Mouse (Mus musculus): ENCODE measurements around the gene Cyp27a1. TPM values are rescaled to one million over a fixed set of nuclear protein-coding genes. Genes with fewer than 3 reads are reported as not detected.
A peak's percentile ranks its signal among the peaks of the same experiment; 100 is the strongest.

Cyp27a1 gene
- polyA plus RNA-seq, 1 experiment: 10.7 TPM

- DNase-seq: no peak
- Histone ChIP-seq H3K36me3 (ENCODE audit: control insufficient read depth, insufficient read depth, low read length) (no peaks in the 10 kb centered on the region), H3K4me1 (replicated peaks; ENCODE audit: control insufficient read depth, insufficient read depth, low read length) (no peaks in the 10 kb centered on the region), H3K27ac (ENCODE audit: control insufficient read depth, insufficient read depth, low read length) (no peak overlapping the region), H3K4me3 (ENCODE audit: control insufficient read depth, insufficient read depth, low read length) (no peak overlapping the region), H3K27me3 (ENCODE audit: control insufficient read depth, insufficient read depth, low read length) (no peaks in the 10 kb centered on the region)
- TF ChIP-seq POLR2A (IDR thresholded peaks at IDR 0.05; ENCODE audit: control insufficient read depth, extremely low read depth, insufficient read depth, low read length, poor library complexity): no peak
- no peak for TF ChIP-seq CTCF (IDR thresholded peaks at IDR 0.05; ENCODE audit: borderline replicate concordance, control insufficient read depth, extremely low read depth, insufficient read depth, low read length, poor library complexity)
- 94% methylated on average over 3 of the region's 3 CpGs for WGBS
These were observed 9.2 kb upstream of the Cyp27a1 start for GRCm38 (mm10) chr1:74704156-74704555.

DNA sequence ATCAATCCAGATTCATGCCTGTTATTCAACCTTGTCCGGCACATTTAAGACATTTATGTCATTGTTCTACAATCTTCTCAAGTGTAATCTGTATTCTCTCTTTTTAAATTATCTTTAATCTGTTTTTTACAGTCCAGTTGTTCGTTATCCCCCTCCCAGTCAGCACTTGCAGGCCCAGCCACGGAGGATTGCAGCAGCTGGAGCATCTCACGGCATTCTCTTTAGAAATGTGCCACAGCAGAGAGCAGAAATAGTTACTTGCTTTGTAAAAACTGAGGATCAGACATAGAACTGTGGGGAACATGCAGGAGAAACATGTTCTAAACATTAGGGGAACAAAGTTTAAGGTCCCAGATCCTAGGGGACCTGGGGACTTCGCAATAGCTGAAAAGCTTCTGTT lies 8.4 kb upstream of the Cyp27a1 start:
- Histone ChIP-seq H3K36me3 (ENCODE audit: control insufficient read depth, insufficient read depth, low read length) (no peaks in the 10 kb centered on the region), H3K27ac (ENCODE audit: control insufficient read depth, insufficient read depth, low read length) (no peak overlapping the region), H3K4me3 (ENCODE audit: control insufficient read depth, insufficient read depth, low read length) (no peak overlapping the region), H3K27me3 (ENCODE audit: control insufficient read depth, insufficient read depth, low read length) (no peaks in the 10 kb centered on the region), H3K4me1 (replicated peaks; ENCODE audit: control insufficient read depth, insufficient read depth, low read length) (no peaks in the 10 kb centered on the region)
- 92% methylated on average over 5 of the region's 5 CpGs for WGBS
- no peak for TF ChIP-seq CTCF (IDR thresholded peaks at IDR 0.05; ENCODE audit: borderline replicate concordance, control insufficient read depth, extremely low read depth, insufficient read depth, low read length, poor library complexity)
- no peak for TF ChIP-seq POLR2A (IDR thresholded peaks at IDR 0.05; ENCODE audit: control insufficient read depth, extremely low read depth, insufficient read depth, low read length, poor library complexity)
- DNase-seq: no peak

- Histone ChIP-seq H3K27ac (ENCODE audit: control insufficient read depth, insufficient read depth, low read length) (no peak overlapping the region), H3K36me3 (ENCODE audit: control insufficient read depth, insufficient read depth, low read length) (no peaks in the 10 kb centered on the region), H3K4me3 (ENCODE audit: control insufficient read depth, insufficient read depth, low read length) (no peak overlapping the region), H3K4me1 (replicated peaks; ENCODE audit: control insufficient read depth, insufficient read depth, low read length) (no peaks in the 10 kb centered on the region), H3K27me3 (ENCODE audit: control insufficient read depth, insufficient read depth, low read length) (no peaks in the 10 kb centered on the region; the same call in 1 of the 2 replicates)
- no peak for TF ChIP-seq POLR2A (IDR thresholded peaks at IDR 0.05; ENCODE audit: control insufficient read depth, extremely low read depth, insufficient read depth, low read length, poor library complexity)
- TF ChIP-seq CTCF (IDR thresholded peaks at IDR 0.05; ENCODE audit: borderline replicate concordance, control insufficient read depth, extremely low read depth, insufficient read depth, low read length, poor library complexity): no peak
- WGBS: 81% methylated on average over 6 of the region's 6 CpGs
- no peak for DNase-seq
These were observed 3.8 kb upstream of the Cyp27a1 start for GRCm38 (mm10) chr1:74709566-74709965.

DNA sequence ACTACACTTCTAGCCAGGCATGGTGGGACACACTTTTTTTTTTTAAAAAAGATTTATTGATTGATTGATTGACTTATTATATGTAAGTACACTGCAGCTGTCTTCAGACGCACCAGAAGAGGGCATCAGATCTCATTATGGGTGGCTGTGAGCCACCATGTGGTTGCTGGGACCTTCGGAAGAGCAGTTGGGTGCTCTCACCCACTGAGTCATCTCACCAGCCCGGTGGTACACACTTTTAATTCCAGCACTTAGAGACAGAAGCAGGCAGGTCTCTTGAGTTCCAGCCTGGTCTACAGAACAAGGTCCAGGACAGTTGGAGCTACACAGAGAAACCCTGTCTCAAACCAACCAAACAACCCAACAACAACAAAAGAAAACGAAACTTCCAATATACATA lies 1.3 kb upstream of the Cyp27a1 start:
- no peak overlapping the region for H3K27ac ChIP-seq (ENCODE audit: control insufficient read depth, insufficient read depth, low read length)
- no peak overlapping the region for H3K4me3 ChIP-seq (ENCODE audit: control insufficient read depth, insufficient read depth, low read length)
- WGBS: 42% methylated on average over 4 of the region's 4 CpGs
- H3K4me1 ChIP-seq (replicated peaks; ENCODE audit: control insufficient read depth, insufficient read depth, low read length): no peaks in the 10 kb centered on the region
- H3K27me3 ChIP-seq (ENCODE audit: control insufficient read depth, insufficient read depth, low read length): no peaks in the 10 kb centered on the region; the same call in 1 of the 2 replicates
- no peak for DNase-seq
- TF ChIP-seq POLR2A (IDR thresholded peaks at IDR 0.05; ENCODE audit: control insufficient read depth, extremely low read depth, insufficient read depth, low read length, poor library complexity) (no peak), CTCF (IDR thresholded peaks at IDR 0.05; ENCODE audit: borderline replicate concordance, control insufficient read depth, extremely low read depth, insufficient read depth, low read length, poor library complexity) (no peak)
- no peaks in the 10 kb centered on the region for H3K36me3 ChIP-seq (ENCODE audit: control insufficient read depth, insufficient read depth, low read length)

- TF ChIP-seq CTCF (IDR thresholded peaks at IDR 0.05; ENCODE audit: borderline replicate concordance, control insufficient read depth, extremely low read depth, insufficient read depth, low read length, poor library complexity) (no peak), POLR2A (IDR thresholded peaks at IDR 0.05; ENCODE audit: control insufficient read depth, extremely low read depth, insufficient read depth, low read length, poor library complexity) (no peak)
- no peak overlapping the region for H3K4me3 ChIP-seq (ENCODE audit: control insufficient read depth, insufficient read depth, low read length)
- no peaks in the 10 kb centered on the region for H3K4me1 ChIP-seq (replicated peaks; ENCODE audit: control insufficient read depth, insufficient read depth, low read length)
- no peak overlapping the region for H3K27ac ChIP-seq (ENCODE audit: control insufficient read depth, insufficient read depth, low read length)
- H3K27me3 ChIP-seq (ENCODE audit: control insufficient read depth, insufficient read depth, low read length): no peaks in the 10 kb centered on the region; the same call in 1 of the 2 replicates
- no peaks in the 10 kb centered on the region for H3K36me3 ChIP-seq (ENCODE audit: control insufficient read depth, insufficient read depth, low read length)
- 36% methylated on average over 5 of the region's 5 CpGs for WGBS
- no peak for DNase-seq
These were observed 794 bp upstream of the Cyp27a1 start for GRCm38 (mm10) chr1:74712461-74713098.

GRCm38 (mm10) chr1:74713859-74714730 lies 721 bp downstream of the Cyp27a1 start:
- H3K27me3 ChIP-seq (ENCODE audit: control insufficient read depth, insufficient read depth, low read length): no peaks in the 10 kb centered on the region; the same call in 1 of the 2 replicates
- no peak overlapping the region for H3K27ac ChIP-seq (ENCODE audit: control insufficient read depth, insufficient read depth, low read length)
- 56% methylated on average over 12 of the region's 12 CpGs for WGBS
- H3K4me1 ChIP-seq (replicated peaks; ENCODE audit: control insufficient read depth, insufficient read depth, low read length): no peaks in the 10 kb centered on the region
- no peaks in the 10 kb centered on the region for H3K36me3 ChIP-seq (ENCODE audit: control insufficient read depth, insufficient read depth, low read length)
- no peak for DNase-seq
- H3K4me3 ChIP-seq (ENCODE audit: control insufficient read depth, insufficient read depth, low read length): peak overlapping the region; percentile 9; the same call in 1 of the 2 replicates
- no peak for TF ChIP-seq POLR2A (IDR thresholded peaks at IDR 0.05; ENCODE audit: control insufficient read depth, extremely low read depth, insufficient read depth, low read length, poor library complexity)
- no peak for TF ChIP-seq CTCF (IDR thresholded peaks at IDR 0.05; ENCODE audit: borderline replicate concordance, control insufficient read depth, extremely low read depth, insufficient read depth, low read length, poor library complexity)
